Comparison of ENCODE assay signal across 21 mouse cellular contexts in genomic region chr7:38218631-38219367, GRCm38 (mm10). TPM values are rescaled to one million over a fixed set of nuclear protein-coding genes. Genes with fewer than 3 reads are reported as not detected.
DNase-seq lines count a peak whose midpoint lies in the region; ATAC-seq and TF ChIP-seq lines count a peak whose summit lies in the region.
"Had no signal": no experiment of that assay in that cellular context is flagged by ENCODE, and none has a peak within 500 bp of the region (broad histone marks: within the 10 kb centered on the region; RNA-seq: fewer than 3 reads in every experiment).

No protein-coding gene starts in this region.

- H3K27ac ChIP-seq in hindbrain, embryonic 10.5 days: 0 out of 2 replicates have a peak overlapping the region, but pooled peaks have one; percentile 29
- no peak overlapping the region for H3K27ac ChIP-seq in hindbrain, embryonic 11.5 days (ENCODE audit: low read depth, low read length)
- H3K27ac ChIP-seq in liver, adult 2 months (replicated peaks; ENCODE audit: insufficient read depth, low read depth, low read length): peak overlapping the region; percentile 50
- H3K27ac ChIP-seq in small intestine, adult 2 months (ENCODE audit: insufficient read depth, low read depth, low read length): peak overlapping the region; percentile 92
- H3K27ac ChIP-seq: embryonic facial prominence, embryonic 12.5 days; forebrain, embryonic 15.5 days; limb, embryonic 15.5 days; midbrain, embryonic 12.5 days; neural tube, embryonic 15.5 days had no signal

- peaks cover 13% of the 10 kb centered on the region; the same call in 1 of the 2 replicates for H3K79me2 ChIP-seq in liver, adult 2 months (ENCODE audit: control insufficient read depth, insufficient read depth, low read length)

- peak; percentile 73 to 82 for DNase-seq in cerebellum, postnatal 10 days
- DNase-seq in hindbrain, embryonic 10.5 days (ENCODE audit: low spot score): no peak
- DNase-seq in hindbrain, embryonic 11.5 days (ENCODE audit: low spot score): no peak
- DNase-seq in liver, adult 2 months (ENCODE audit: extremely low read depth, low read depth, low spot score): no peak
- DNase-seq in liver: no peak
- DNase-seq: adrenal gland, postnatal 10 days; heart, postnatal 4 days; kidney, postnatal 14 days; lung, adult 18-20 months; retina, postnatal 1 day; thymus, postnatal 36 days had no signal

- TF ChIP-seq POLR2A in liver, adult 2 months (IDR thresholded peaks at IDR 0.05; ENCODE audit: extremely low read depth, insufficient read depth, low read length): no peak
- TF ChIP-seq POLR2A in small intestine, adult 2 months (IDR thresholded peaks at IDR 0.05; ENCODE audit: low read depth, low read length): no peak

- peaks cover 22% of the 10 kb centered on the region for H3K36me3 ChIP-seq in hindbrain, embryonic 10.5 days
- no peaks in the 10 kb centered on the region for H3K36me3 ChIP-seq in hindbrain, embryonic 11.5 days (ENCODE audit: control insufficient read depth, insufficient read depth, low read length)
- no peaks in the 10 kb centered on the region for H3K36me3 ChIP-seq in liver, adult 2 months (ENCODE audit: control insufficient read depth, insufficient read depth, low read length)
- H3K36me3 ChIP-seq in small intestine, adult 2 months (ENCODE audit: control insufficient read depth, insufficient read depth, low read length): peaks cover 12% of the 10 kb centered on the region
- H3K36me3 ChIP-seq: forebrain, embryonic 15.5 days; midbrain, embryonic 12.5 days; neural tube, embryonic 15.5 days had no signal

- no peaks in the 10 kb centered on the region for H3K27me3 ChIP-seq in hindbrain, embryonic 10.5 days (ENCODE audit: insufficient read depth, poor library complexity, severe bottlenecking)
- H3K27me3 ChIP-seq in hindbrain, embryonic 11.5 days (ENCODE audit: control insufficient read depth, insufficient read depth, low read length): no peaks in the 10 kb centered on the region
- H3K27me3 ChIP-seq in liver, adult 2 months (ENCODE audit: control insufficient read depth, insufficient read depth, low read length): no peaks in the 10 kb centered on the region
- H3K27me3 ChIP-seq in small intestine, adult 2 months (ENCODE audit: control insufficient read depth, insufficient read depth, low read length): no peaks in the 10 kb centered on the region
- H3K27me3 ChIP-seq: embryonic facial prominence, embryonic 12.5 days; forebrain, embryonic 15.5 days; limb, embryonic 15.5 days; midbrain, embryonic 12.5 days; neural tube, embryonic 15.5 days had no signal

- no peaks in the 10 kb centered on the region for H3K9me3 ChIP-seq in hindbrain, embryonic 10.5 days
- no peaks in the 10 kb centered on the region for H3K9me3 ChIP-seq in hindbrain, embryonic 11.5 days (ENCODE audit: control insufficient read depth, low read length)
- H3K9me3 ChIP-seq: embryonic facial prominence, embryonic 12.5 days; forebrain, embryonic 15.5 days; limb, embryonic 15.5 days; midbrain, embryonic 12.5 days; neural tube, embryonic 15.5 days had no signal

- no peak overlapping the region for H3K4me2 ChIP-seq in hindbrain, embryonic 11.5 days (replicated peaks; ENCODE audit: low read depth, low read length)
- H3K4me2 ChIP-seq: embryonic facial prominence, embryonic 12.5 days; forebrain, embryonic 15.5 days; heart, embryonic 11.5 days; limb, embryonic 15.5 days; midbrain, embryonic 12.5 days; neural tube, embryonic 15.5 days had no signal

- no peak for TF ChIP-seq CTCF in liver, adult 2 months (IDR thresholded peaks at IDR 0.05; ENCODE audit: low read depth, low read length)
- TF ChIP-seq CTCF in small intestine, adult 2 months (IDR thresholded peaks at IDR 0.05; ENCODE audit: extremely low read depth, insufficient read length, insufficient replicate concordance, low read depth, low read length): no peak

- no peak for ATAC-seq in cerebellum, adult (ENCODE audit: insufficient number of reproducible peaks, low FRiP score, low TSS enrichment)
- ATAC-seq in hindbrain, embryonic 11.5 days (ENCODE audit: low FRiP score): no peak
- ATAC-seq: forebrain, embryonic 15.5 days; inflammation-experienced regulatory T-cells, adult 6 months had no signal

- H3K4me3 ChIP-seq in hindbrain, embryonic 10.5 days: no peak overlapping the region
- no peak overlapping the region for H3K4me3 ChIP-seq in hindbrain, embryonic 11.5 days (ENCODE audit: low read depth, low read length)
- H3K4me3 ChIP-seq in liver, adult 2 months (ENCODE audit: insufficient read depth, low read depth, low read length): no peak overlapping the region
- no peak overlapping the region for H3K4me3 ChIP-seq in small intestine, adult 2 months (ENCODE audit: low read depth, low read length)
- H3K4me3 ChIP-seq: embryonic facial prominence, embryonic 12.5 days; forebrain, embryonic 15.5 days; limb, embryonic 15.5 days; midbrain, embryonic 12.5 days; myocyte; neural tube, embryonic 15.5 days had no signal

- H3K4me1 ChIP-seq in hindbrain, embryonic 10.5 days (replicated peaks): no peaks in the 10 kb centered on the region
- no peaks in the 10 kb centered on the region for H3K4me1 ChIP-seq in hindbrain, embryonic 11.5 days (replicated peaks; ENCODE audit: control insufficient read depth, insufficient read depth, low read length)
- H3K4me1 ChIP-seq in liver, adult 2 months (ENCODE audit: control insufficient read depth, insufficient read depth, low read length): peaks cover 16% of the 10 kb centered on the region
- H3K4me1 ChIP-seq in small intestine, adult 2 months (ENCODE audit: control insufficient read depth, insufficient read depth, insufficient read length, low read length): peaks cover 36% of the 10 kb centered on the region
- H3K4me1 ChIP-seq: embryonic facial prominence, embryonic 12.5 days; forebrain, embryonic 15.5 days; limb, embryonic 15.5 days; midbrain, embryonic 12.5 days; neural tube, embryonic 15.5 days had no signal

- H3K9ac ChIP-seq in hindbrain, embryonic 11.5 days (ENCODE audit: low read depth, low read length): no peak overlapping the region
- no peak overlapping the region for H3K9ac ChIP-seq in liver, adult 2 months (ENCODE audit: low read depth, low read length)
- H3K9ac ChIP-seq: embryonic facial prominence, embryonic 12.5 days; forebrain, embryonic 15.5 days; limb, embryonic 15.5 days; midbrain, embryonic 12.5 days; neural tube, embryonic 15.5 days had no signal

- 84% methylated on average over 8 of the region's 8 CpGs for WGBS in hindbrain, embryonic 10.5 days
- 79% methylated on average over 8 of the region's 8 CpGs for WGBS in hindbrain, embryonic 11.5 days
- 85% methylated on average over 8 of the region's 8 CpGs for WGBS in liver, adult 2 months
- WGBS in small intestine, adult 2 months: 74% methylated on average over 8 of the region's 8 CpGs

RNA-seq across cellular contexts. Expression of gene Plekhf1, which starts 9.0 kb away (rescaled TPM):
- polyA plus RNA-seq in hindbrain, embryonic 10.5 days (2016; fragmentation: Nextera tagmentation; extraction: Ambion mirVana): 2.5 and 3.2 TPM in 2 replicates
- 1.6 and 1.9 TPM in 2 replicates for polyA plus RNA-seq in hindbrain, embryonic 11.5 days (2014; fragmentation: Nextera tagmentation; extraction: Ambion mirVana)
- total RNA-seq in liver, adult 2 months (2014; rRNA removed): 3.4 and 6.6 TPM in 2 replicates
- polyA plus RNA-seq in liver, adult 2 months (2012; rRNA removed): 2.5 and 3.2 TPM in 2 replicates
- polyA plus RNA-seq in small intestine, adult 2 months (2012; rRNA removed): 5.4 and 12.8 TPM in 2 replicates

RNA-seq across cellular contexts. Expression of gene 1600014C10Rik, which starts 35.8 kb away (rescaled TPM):
- 15.1 and 15.2 TPM in 2 replicates for polyA plus RNA-seq in hindbrain, embryonic 10.5 days (2016; fragmentation: Nextera tagmentation; extraction: Ambion mirVana)
- polyA plus RNA-seq in hindbrain, embryonic 11.5 days (2014; fragmentation: Nextera tagmentation; extraction: Ambion mirVana): 14.7 and 18.5 TPM in 2 replicates
- total RNA-seq in liver, adult 2 months (2014; rRNA removed): 135 and 146 TPM in 2 replicates
- 116 and 202 TPM in 2 replicates for polyA plus RNA-seq in liver, adult 2 months (2012; rRNA removed)
- 8.8 and 27.4 TPM in 2 replicates for polyA plus RNA-seq in small intestine, adult 2 months (2012; rRNA removed)

RNA-seq across cellular contexts. Expression of gene Pop4, which starts 52.4 kb away (rescaled TPM):
- polyA plus RNA-seq in hindbrain, embryonic 10.5 days (2016; fragmentation: Nextera tagmentation; extraction: Ambion mirVana): 83.2 and 92.3 TPM in 2 replicates
- 102 and 105 TPM in 2 replicates for polyA plus RNA-seq in hindbrain, embryonic 11.5 days (2014; fragmentation: Nextera tagmentation; extraction: Ambion mirVana)
- 10.7 and 12.8 TPM in 2 replicates for total RNA-seq in liver, adult 2 months (2014; rRNA removed)
- polyA plus RNA-seq in liver, adult 2 months (2012; rRNA removed): 6.5 and 7.2 TPM in 2 replicates
- polyA plus RNA-seq in small intestine, adult 2 months (2012; rRNA removed): 3.3 and 3.7 TPM in 2 replicates

Comparison
In these comparisons a context has a peak if more than half of its experiments do, and no peak if none do; other contexts are left out.
1. DNase-seq: peak in cerebellum, postnatal 10 days (2 of 2); none in hindbrain, embryonic 10.5 days (single experiment), hindbrain, embryonic 11.5 days (single experiment), liver, adult 2 months (single experiment) and liver (single experiment).
2. RNA of gene Pop4, which starts 52.4 kb away (polyA plus RNA-seq): 102 to 105 TPM in hindbrain, embryonic 11.5 days and 83.2 to 92.3 TPM in hindbrain, embryonic 10.5 days; 6.5 to 7.2 TPM in liver, adult 2 months and 3.3 to 3.7 TPM in small intestine, adult 2 months; every median in the first group is over 10 times any median in the second.